Mouse (Mus musculus) B cell, adult 67 days (primary cell): Measurements from ENCODE around the gene Adcy1. TPM values are rescaled to one million over a fixed set of nuclear protein-coding genes. Genes with fewer than 3 reads are reported as not detected.

ENCODE experiments used
- total RNA-seq, 2 experiments: library from RNA; stranded (reverse); gene quantifications; 4 replicates each; pipeline ENCODE4 v1.2.4; 2023

The Adcy1 gene
- total RNA-seq = not detected

DNA sequence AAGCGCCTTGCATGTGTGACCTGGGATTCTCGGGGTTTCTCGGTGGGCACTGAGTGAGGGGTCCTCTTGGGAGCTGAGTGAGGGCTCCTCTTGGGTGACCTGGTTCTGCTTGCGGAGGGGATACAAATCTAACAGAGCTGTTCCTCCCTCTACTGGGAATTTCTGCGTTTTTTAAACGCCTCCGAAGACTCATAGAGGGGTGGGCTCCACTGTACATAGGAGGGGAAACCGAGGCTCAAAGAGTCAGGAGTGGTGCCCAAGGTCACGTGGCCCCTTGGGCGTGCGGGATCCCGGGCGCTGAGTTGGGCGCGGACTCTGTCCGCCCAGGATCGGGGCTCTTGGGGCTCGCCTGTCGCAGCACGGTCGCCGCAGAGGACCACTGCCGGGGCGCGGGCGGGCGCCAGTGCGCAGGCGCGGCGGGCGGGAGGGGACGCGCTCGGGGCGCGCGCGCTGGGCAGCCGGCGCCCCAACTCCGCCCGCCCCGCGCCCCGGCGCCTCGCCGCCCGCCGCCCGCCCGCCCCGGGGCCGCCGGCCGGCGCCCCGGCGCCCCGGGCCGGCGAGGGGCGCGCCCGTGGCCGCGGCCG lies at the start of gene Adcy1:
TSS of gene Adcy1 (plus strand) at position 489 of the 584 bp plus-strand sequence.

GRCm38 (mm10) chr11:7188469-7188868 lies 125.2 kb downstream of the Adcy1 start, which contains the start of gene Gm11985:
TSS of gene Gm11985 (minus strand) at chr11:7188569.

DNA sequence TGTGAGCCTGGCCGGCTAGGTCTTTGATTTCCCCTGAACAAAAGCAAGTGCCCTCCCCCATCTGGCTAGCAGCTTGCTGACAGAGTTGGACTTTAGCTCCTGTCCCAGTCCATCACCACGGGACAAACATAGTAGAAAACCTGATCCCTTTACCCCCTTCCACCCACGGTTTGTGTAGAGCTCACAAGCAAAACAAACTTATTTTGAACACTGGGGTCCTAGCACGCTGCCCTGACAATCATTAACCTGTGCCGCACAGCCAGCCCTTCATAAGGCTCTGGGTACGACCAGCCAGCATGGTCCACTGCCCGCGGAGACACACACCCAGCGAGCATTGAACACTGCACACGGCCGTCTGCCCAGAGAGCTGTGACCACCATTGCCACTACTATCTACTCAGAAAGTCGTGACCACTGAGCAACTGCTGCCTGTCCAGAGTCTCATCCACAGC lies 134.2 kb downstream of the Adcy1 start, which contains the start of gene Igfbp1:
TSS of gene Igfbp1 (plus strand) at position 292 of the 451 bp plus-strand sequence.

GRCm38 (mm10) chr11:7213501-7214341 lies 150.4 kb downstream of the Adcy1 start, which contains the start of gene Igfbp3:
TSS of gene Igfbp3 (minus strand) at chr11:7213923.

Other genes starting within 250 kb of the Adcy1 start
- gene Gm11983, start 225.8 kb upstream of the Adcy1 start, total RNA-seq = not detected
- gene Gm11985, start 125.1 kb downstream of the Adcy1 start, total RNA-seq = not detected
- not detected for gene Igfbp1, start 134.3 kb downstream of the Adcy1 start, total RNA-seq
- gene Igfbp3, start 150.4 kb downstream of the Adcy1 start, total RNA-seq = not detected